Mouse (Mus musculus) pancreas, adult 10 weeks (tissue): ENCODE results near the gene Rtl9. TPM values are rescaled to one million over a fixed set of nuclear protein-coding genes. Genes with fewer than 3 reads are reported as not detected.

Experiments
- polyA plus RNA-seq: library from polyadenylated mRNA; stranded (reverse); fragments of 350-450 nt; fragmentation: Illumina TruSeq; extraction: RNeasy Lipid Tissue Mini Kit (QIAGEN cat#74804); gene quantifications from one replicate; pipeline ENCODE4 v1.2.3, GENCODE M21; 2015; ENCODE audit warnings: low read depth, low replicate concordance; ENCODE audit not compliant: insufficient read depth

The Rtl9 gene
- polyA plus RNA-seq, result not detected

GRCm38 (mm10) chrX:143099044-143099754 is at the start of gene Rtl9:
Rtl9 (plus strand) TSS chrX:143099594.

Other genes starting within 250 kb of the Rtl9 start
- 1.1 TPM for gene Ammecr1, start 132.9 kb upstream of the Rtl9 start, polyA plus RNA-seq